Mouse (Mus musculus): ENCODE data around the gene Brpf3.
"Not testable (repeated sequence)": the region's sequence is repeated elsewhere in the genome, so short reads cannot be mapped to it uniquely, and the experiment has no call there.

The Brpf3 gene

GRCm38 (mm10) chr17:28799291-28800160, 1.4 kb upstream of the Brpf3 start:
- DNase-seq (ENCODE audit: low read depth in 2 of 2, low spot score in 2 of 2): peak in 1 of 2 experiments; percentile 13

- no peak for DNase-seq (ENCODE audit: low read depth in 2 of 2, low spot score in 2 of 2)
Measured at GRCm38 (mm10) chr17:28800281-28800670, 614 bp upstream of the Brpf3 start.

DNA sequence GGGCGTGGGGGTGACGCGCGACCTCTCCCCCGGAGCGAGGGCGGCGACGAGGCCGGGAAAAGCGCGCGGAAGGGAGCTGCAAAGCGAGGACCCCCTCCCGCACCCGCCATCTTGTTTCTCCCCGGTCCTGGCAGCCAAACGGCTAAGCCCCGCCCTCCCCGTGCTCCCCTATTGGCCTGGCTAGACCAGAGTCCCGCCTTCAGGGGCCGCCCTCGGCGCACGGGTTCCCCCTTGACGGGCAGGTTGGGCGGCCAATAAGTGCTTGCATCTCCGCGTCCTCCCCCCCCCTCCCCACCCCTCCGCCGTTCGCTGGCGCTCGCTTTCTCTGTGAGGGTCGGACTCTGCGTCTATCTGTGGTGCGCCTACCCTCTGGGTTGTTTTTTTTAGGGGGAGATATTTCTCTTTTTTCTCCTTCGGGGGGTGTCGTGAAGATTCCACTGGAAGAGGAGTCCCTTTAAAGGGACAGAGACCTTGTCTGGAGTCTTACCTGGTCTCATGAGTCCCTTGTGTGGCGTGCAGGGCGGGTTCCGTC, 650 bp downstream of the Brpf3 start:
- DNase-seq (ENCODE audit: low read depth in 2 of 2, low spot score in 2 of 2): peak; percentile 96 to 98

DNA sequence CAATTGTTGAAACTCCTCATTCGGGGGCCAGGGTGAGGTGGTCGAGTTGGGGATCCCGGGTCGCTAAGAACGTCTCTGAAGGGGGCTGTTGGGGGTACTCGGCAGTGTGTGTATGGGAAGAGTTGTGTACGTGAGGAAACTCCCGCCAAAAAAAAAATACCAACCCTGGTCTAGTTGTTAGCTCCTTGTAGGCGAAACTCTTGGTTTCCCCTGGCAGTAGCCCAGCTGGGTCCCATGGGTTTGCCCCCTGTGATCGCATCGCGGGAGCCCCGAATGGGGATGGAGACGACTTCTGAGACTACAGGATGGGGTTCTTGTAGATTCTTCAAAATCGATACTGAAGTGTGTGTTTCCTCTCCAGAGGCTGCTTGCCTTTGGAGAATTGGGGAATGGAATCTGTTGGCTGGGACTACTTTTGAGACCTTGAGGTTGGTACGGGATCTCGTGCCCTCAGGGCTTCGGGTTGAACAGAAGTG, 1.2 kb downstream of the Brpf3 start:
- no peak for DNase-seq (ENCODE audit: low read depth in 2 of 2, low spot score in 2 of 2)

GRCm38 (mm10) chr17:28803316-28803715, 2.4 kb downstream of the Brpf3 start:
- no peak for DNase-seq (ENCODE audit: low read depth in 2 of 2, low spot score in 2 of 2)

- no peak for DNase-seq (ENCODE audit: low read depth in 2 of 2, low spot score in 2 of 2)
Measured at GRCm38 (mm10) chr17:28804973-28805372, 4.1 kb downstream of the Brpf3 start.

DNA sequence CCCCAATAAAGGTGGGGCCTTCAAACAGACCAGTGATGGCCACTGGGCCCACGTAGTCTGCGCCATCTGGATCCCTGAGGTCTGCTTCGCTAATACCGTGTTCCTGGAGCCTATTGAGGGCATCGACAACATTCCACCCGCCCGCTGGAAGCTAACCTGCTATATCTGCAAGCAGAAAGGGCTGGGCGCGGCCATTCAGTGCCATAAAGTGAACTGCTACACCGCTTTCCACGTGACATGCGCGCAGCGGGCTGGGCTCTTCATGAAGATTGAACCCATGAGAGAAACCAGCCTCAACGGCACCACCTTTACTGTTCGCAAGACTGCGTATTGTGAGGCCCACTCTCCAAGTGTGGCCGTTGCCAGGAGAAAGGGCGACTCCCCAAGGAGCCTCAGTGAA, 5.9 kb downstream of the Brpf3 start:
- no peak for DNase-seq (ENCODE audit: low read depth in 2 of 2, low spot score in 2 of 2)

DNA sequence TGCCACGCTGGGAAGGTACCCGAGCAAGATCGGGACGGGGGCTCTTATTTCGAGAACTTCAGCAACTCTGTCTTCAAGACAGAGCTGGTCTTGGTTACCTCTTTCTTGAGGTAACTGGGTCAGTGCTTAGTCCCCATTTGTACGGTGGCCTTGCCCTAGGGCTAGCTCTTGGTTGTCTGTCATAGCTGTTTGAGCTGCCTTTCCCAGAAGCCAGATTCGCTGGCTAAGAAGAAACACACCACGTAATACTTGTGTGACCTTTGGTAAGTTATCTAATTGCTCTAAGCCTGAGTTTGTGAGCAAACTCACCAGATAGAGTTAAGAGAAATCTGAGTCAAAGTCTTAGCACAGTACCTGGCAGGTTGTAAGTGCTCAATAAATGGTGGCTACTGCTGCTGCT, 7.8 kb downstream of the Brpf3 start:
- no peak for DNase-seq (ENCODE audit: low read depth in 2 of 2, low spot score in 2 of 2)

GRCm38 (mm10) chr17:28809175-28809831, 8.4 kb downstream of the Brpf3 start:
- no peak for DNase-seq (ENCODE audit: low read depth in 2 of 2, low spot score in 2 of 2)

DNA sequence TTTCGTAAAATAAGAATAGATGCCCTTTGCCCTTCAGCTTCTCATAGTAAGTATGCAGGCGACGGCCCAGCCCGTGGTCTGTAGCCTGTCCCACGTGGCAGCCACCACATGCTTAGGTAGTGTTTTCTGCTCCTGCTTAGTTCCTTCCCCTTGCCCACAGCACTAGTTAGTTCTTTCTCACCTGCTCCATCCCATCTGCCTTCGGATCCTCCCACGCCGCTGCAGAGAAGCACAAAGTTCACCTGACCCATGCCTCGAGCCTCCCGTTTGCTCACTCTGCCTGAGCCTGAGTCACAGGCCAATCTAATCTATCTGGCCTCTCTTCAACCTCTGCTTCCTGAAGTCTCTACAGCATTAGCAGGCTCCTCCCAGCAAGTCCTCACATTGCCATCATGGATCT, 11.5 kb downstream of the Brpf3 start:
- no peak for DNase-seq (ENCODE audit: low read depth in 2 of 2, low spot score in 2 of 2)

GRCm38 (mm10) chr17:28814529-28815097, 13.7 kb downstream of the Brpf3 start:
- DNase-seq (ENCODE audit: low read depth in 2 of 2, low spot score in 2 of 2): no peak

DNA sequence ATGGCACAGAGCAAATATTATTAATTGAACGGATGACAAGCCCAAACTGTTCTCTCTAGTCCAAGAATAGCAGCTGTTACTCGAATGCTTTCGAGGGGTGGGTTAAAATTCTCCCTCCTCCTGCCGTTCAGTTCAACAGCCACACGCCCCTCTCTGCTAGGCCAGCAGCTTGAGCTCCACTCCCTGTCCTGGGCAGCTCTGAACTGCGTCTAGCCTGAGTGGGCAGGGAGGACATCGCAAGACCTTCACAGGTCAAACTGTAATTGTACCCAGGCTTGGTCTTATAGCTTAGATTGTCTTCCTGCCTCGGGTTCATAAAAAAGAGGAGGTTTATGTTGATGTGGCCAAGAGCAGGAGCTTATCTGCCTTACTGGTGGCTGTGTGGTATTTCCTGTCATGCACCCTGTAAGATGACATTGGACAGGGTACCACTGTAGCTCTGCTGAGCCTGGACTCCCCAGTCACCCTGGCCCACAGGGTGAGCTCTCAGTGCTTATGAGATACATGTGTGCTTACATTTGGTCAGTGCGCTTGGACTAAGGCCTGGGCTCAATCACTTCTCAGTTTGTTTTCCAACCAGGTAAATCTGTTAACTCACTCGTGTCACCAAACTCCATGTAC, 14.6 kb downstream of the Brpf3 start:
- no peak for DNase-seq (ENCODE audit: low read depth in 2 of 2, low spot score in 2 of 2)

GRCm38 (mm10) chr17:28816326-28816725, 15.4 kb downstream of the Brpf3 start:
- DNase-seq (ENCODE audit: low read depth in 2 of 2, low spot score in 2 of 2): not testable (repeated sequence)

DNA sequence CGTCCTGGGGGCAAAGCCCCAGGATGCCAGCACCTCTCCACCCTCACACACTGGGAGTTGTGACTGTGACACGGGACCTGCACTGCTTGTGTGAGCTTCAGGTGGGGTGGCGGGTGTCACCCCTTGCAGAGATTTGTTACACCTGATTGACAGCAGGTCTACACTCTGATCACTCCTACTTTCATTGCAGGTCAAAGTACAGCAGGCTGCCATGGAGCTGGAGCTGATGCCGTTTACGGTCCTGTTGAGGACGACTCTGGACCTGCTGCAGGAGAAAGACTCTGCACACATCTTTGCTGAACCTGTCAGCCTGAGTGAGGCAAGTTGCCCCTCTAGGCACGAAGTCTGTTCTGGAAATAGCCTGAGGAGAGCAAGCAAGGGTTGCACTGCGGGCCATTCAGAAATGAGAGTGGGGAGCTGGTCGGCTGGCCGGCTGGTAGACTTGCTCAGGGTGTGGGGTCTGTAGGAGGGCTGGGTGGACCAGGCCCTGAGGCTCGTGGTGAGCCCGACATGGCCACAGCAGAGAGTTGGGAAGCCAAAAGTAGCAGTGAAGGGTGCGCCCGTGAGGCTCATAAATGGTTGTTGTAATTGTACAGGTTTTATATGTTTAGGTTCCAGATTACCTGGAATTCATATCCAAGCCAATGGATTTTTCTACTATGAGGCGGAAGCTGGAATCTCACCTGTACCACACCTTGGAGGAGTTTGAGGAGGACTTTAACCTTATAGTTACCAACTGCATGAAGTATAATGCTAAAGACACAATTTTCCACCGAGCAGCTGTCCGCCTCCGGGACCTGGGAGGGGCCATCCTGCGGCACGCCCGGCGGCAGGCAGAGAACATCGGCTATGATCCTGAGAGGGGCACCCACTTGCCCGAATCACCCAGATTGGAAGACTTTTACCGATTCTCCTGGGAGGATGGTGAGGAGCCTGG, 16.3 kb downstream of the Brpf3 start:
- DNase-seq (ENCODE audit: low read depth in 2 of 2, low spot score in 2 of 2): no peak

DNA sequence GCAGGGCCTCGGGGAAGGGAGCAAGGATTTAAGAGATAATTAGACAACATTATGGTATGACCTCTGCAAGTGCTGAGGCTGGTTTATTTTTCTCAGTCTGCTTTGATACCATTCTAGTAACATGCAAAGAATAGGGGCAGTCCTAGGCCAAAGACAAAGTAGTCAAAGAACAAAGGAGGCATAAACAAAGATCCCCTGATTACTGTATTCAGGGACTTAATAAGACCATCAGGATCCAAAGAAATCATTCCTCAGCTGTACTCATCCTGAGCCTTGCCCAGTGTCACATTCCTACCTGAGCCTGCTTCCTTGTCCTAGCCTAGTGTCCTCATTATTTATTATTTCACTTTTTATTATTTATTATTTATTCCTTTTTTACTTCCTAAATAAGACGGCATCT, 19.3 kb downstream of the Brpf3 start:
- DNase-seq (ENCODE audit: low read depth in 2 of 2, low spot score in 2 of 2): no peak

DNA sequence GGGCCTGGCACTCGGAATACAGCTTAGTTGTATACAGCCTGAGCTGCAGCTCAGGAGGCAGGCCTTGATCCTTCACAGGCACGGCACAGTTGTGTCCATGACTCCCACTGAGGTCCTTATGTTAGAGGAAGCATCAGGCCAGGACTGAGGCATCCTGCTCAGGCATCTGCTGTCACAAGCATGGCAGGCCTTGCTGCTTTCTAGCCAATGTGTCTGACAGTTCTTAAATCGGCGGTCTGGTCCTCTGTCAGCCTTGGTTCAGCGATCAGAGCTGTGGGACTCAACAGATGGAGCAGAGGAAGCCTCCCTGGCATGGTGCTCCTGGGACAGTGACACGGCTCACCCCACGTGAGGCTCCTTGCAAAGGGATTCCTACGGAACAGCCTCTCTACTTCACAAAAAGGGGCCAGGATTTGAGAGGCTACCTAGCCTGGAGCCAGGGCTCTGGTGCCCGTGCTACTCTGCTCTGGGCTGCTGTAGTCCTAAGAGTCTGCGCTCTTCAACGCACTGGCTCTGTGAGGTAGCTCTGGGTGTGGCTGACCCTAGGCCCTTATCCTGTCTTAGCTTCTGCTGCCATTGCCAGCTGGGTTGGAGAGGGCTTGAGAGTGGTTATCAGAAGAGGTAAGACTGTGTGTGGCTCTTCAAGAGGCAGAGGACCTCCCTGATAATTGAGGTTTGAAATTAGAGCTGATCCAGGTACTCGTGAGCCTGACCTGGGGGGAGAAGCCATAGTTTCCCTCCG, 22.3 kb downstream of the Brpf3 start:
- DNase-seq (ENCODE audit: low read depth in 2 of 2, low spot score in 2 of 2): no peak

DNA sequence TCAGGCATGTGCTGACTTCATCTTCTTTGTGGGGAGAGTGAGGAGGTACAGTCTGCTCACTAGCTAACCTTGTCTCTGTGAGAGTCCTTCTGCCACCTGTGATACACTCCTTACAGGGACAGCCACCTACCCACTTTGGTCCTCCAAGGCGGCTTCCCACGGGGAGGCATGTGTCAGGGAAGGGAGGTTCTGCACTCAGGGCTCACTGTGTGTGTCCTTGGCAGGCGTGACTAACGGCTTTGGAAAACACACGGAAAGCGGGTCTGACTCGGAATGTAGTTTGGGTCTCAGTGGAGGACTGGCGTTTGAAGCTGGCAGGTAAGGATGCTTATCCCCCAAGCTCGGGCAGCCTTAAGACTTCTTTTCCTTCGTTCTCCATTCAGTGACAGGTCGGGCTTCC, 22.9 kb downstream of the Brpf3 start:
- DNase-seq (ENCODE audit: low read depth in 2 of 2, low spot score in 2 of 2): no peak

- no peak for DNase-seq (ENCODE audit: low read depth in 2 of 2, low spot score in 2 of 2)
Measured at GRCm38 (mm10) chr17:28824896-28825295, 24.0 kb downstream of the Brpf3 start.

GRCm38 (mm10) chr17:28825359-28826041, 24.6 kb downstream of the Brpf3 start:
- DNase-seq (ENCODE audit: low read depth in 2 of 2, low spot score in 2 of 2): no peak
